Mouse (Mus musculus) neural tube, embryonic 15.5 days (tissue): ENCODE data around the gene Sva. TPM values are rescaled to one million over a fixed set of nuclear protein-coding genes. Genes with fewer than 3 reads are reported as not detected.

Experiments
- ATAC-seq: fragments of 200-750 bp; cut with Nextera tagmentation; 2 replicates; pipeline ENCODE4 v1.8.0; 2017; ENCODE audit warnings: mild to moderate bottlenecking, moderate TSS enrichment, moderate library complexity; ENCODE audit not compliant: low FRiP score
- H3K27ac ChIP-seq: fragments of 300-500 bp; sonication (generic); replicated peaks from 2 replicates; pipeline ENCODE4 v1.5.1; 2015; ENCODE audit warnings: mild to moderate bottlenecking, inconsistent platforms
- H3K27me3 ChIP-seq: fragments of 300-500 bp; sonication (generic); replicated peaks from 2 replicates; pipeline ENCODE4 v1.6.1; 2015; ENCODE audit warnings: inconsistent platforms
- H3K36me3 ChIP-seq: fragments of 300-500 bp; sonication (generic); 2 replicates; pipeline ENCODE4 v1.6.1; 2015; ENCODE audit warnings: inconsistent platforms
- H3K4me1 ChIP-seq: fragments of 300-500 bp; sonication (generic); 2 replicates; pipeline ENCODE4 v1.6.1; 2015; ENCODE audit warnings: inconsistent platforms
- H3K4me2 ChIP-seq: fragments of 300-500 bp; sonication (generic); 2 replicates; pipeline ENCODE4 v1.6.1; 2015; ENCODE audit warnings: inconsistent platforms, mild to moderate bottlenecking, moderate library complexity
- H3K4me3 ChIP-seq: fragments of 300-500 bp; sonication (generic); replicated peaks from 2 replicates; pipeline ENCODE4 v1.5.1; 2015; ENCODE audit warnings: mild to moderate bottlenecking, inconsistent platforms
- H3K9ac ChIP-seq: fragments of 300-500 bp; sonication (generic); replicated peaks from 2 replicates; pipeline ENCODE4 v1.6.1; 2015; ENCODE audit warnings: mild to moderate bottlenecking, inconsistent platforms
- H3K9me3 ChIP-seq: fragments of 300-500 bp; sonication (generic); replicated peaks from 2 replicates; pipeline ENCODE4 v1.6.1; 2016; ENCODE audit warnings: inconsistent platforms
- polyA plus RNA-seq: library from polyadenylated mRNA; unstranded; fragments of >200 nt; fragmentation: Nextera tagmentation; extraction: Ambion mirVana; gene quantifications from 2 replicates; pipeline ENCODE4 v1.2.1, GENCODE M21; 2015

Gene Sva
- not detected in 2 replicates for polyA plus RNA-seq

- no peak within 1 kb of the TSS for H3K4me2 ChIP-seq
- H3K27ac ChIP-seq, result no peak within 1 kb of the TSS
- no peaks in the 10 kb centered on the region for H3K4me1 ChIP-seq
- no peaks in the 10 kb centered on the region for H3K9me3 ChIP-seq
- no peak for ATAC-seq
- H3K27me3 ChIP-seq, result no peaks in the 10 kb centered on the region
- H3K36me3 ChIP-seq, result no peaks in the 10 kb centered on the region
- no peak within 1 kb of the TSS for H3K4me3 ChIP-seq
- H3K9ac ChIP-seq, result no peak within 1 kb of the TSS
These were observed at the start of gene Sva for GRCm38 (mm10) chr6:42038094-42038493. Gene Sva (plus strand): TSS chr6:42038394.

Other genes with a start within 250 kb of the Sva start
- gene Pip, start 190.9 kb upstream of the Sva start, polyA plus RNA-seq, result not detected in 2 replicates
- gene Sval2, start 185.4 kb upstream of the Sva start, polyA plus RNA-seq, result not detected in 2 replicates
- not detected in 2 replicates for gene Sval1, start 86.8 kb upstream of the Sva start, polyA plus RNA-seq
- not detected in 2 replicates for gene Sval3, start 70.3 kb upstream of the Sva start, polyA plus RNA-seq
- gene Tas2r139, start 102.5 kb downstream of the Sva start, polyA plus RNA-seq, result not detected in 2 replicates
- not detected in 2 replicates for gene Tas2r144, start 176.9 kb downstream of the Sva start, polyA plus RNA-seq
- gene Gstk1, start 207.5 kb downstream of the Sva start, polyA plus RNA-seq, result 13.7 and 14.4 TPM in 2 replicates
- gene Tmem139, start 223.6 kb downstream of the Sva start, polyA plus RNA-seq, result 0.13 and 0.68 TPM in 2 replicates
- 27.1 and 35.9 TPM in 2 replicates for gene Casp2, start 226.6 kb downstream of the Sva start, polyA plus RNA-seq
- gene Clcn1, start 248.3 kb downstream of the Sva start, polyA plus RNA-seq, result 1.1 and 1.2 TPM in 2 replicates